In genomic region chr7:6777689-6778088, GRCm38 (mm10) we compare ENCODE assay signal across 8 mouse cellular contexts. TPM values are rescaled to one million over a fixed set of nuclear protein-coding genes. Genes with fewer than 3 reads are reported as not detected.
DNase-seq lines count a peak whose midpoint lies in the region; ATAC-seq and TF ChIP-seq lines count a peak whose summit lies in the region.
"Had no signal": no experiment of that assay in that cellular context is flagged by ENCODE, and none has a peak within 500 bp of the region (broad histone marks: within the 10 kb centered on the region; RNA-seq: fewer than 3 reads in every experiment).

No protein-coding gene starts in this region.

- 10% methylated on average over 4 of the region's 4 CpGs for WGBS in intestine, embryonic 14.5 days
- 27% methylated on average over 4 of the region's 4 CpGs for whole genome bisulfite sequencing in intestine, postnatal 0 days
- WGBS in limb, embryonic 14.5 days = 16% methylated on average over 4 of the region's 4 CpGs

- no peak for TF ChIP-seq CTCF in intestine, postnatal 0 days (IDR thresholded peaks at IDR 0.05; ENCODE audit: low read depth)

- H3K36me3 ChIP-seq in intestine, embryonic 14.5 days (ENCODE audit: control insufficient read depth, insufficient read depth, low read length) = no peaks in the 10 kb centered on the region
- H3K36me3 ChIP-seq in intestine, postnatal 0 days (ENCODE audit: control insufficient read depth, insufficient read depth) = no peaks in the 10 kb centered on the region
- no peaks in the 10 kb centered on the region for H3K36me3 ChIP-seq in limb, embryonic 14.5 days (ENCODE audit: control insufficient read depth, insufficient read depth, low read length)

- no peaks in the 10 kb centered on the region for H3K27me3 ChIP-seq in intestine, embryonic 14.5 days (replicated peaks; ENCODE audit: control insufficient read depth, insufficient read depth, low read length)
- no peaks in the 10 kb centered on the region for H3K27me3 ChIP-seq in intestine, postnatal 0 days (replicated peaks; ENCODE audit: control insufficient read depth, insufficient read depth, low read length)
- H3K27me3 ChIP-seq in limb, embryonic 14.5 days (ENCODE audit: control insufficient read depth, insufficient read depth, low read length) = no peaks in the 10 kb centered on the region

- H3K4me2 ChIP-seq in intestine, embryonic 14.5 days (ENCODE audit: low read length) = no peak overlapping the region
- no peak overlapping the region for H3K4me2 ChIP-seq in intestine, postnatal 0 days (replicated peaks; ENCODE audit: low read depth)
- no peak overlapping the region for H3K4me2 ChIP-seq in limb, embryonic 14.5 days (replicated peaks; ENCODE audit: low read depth, low read length, severe bottlenecking)

- ATAC-seq in intestine, embryonic 14.5 days (replicated peaks; ENCODE audit: low FRiP score, low TSS enrichment, low read depth) = peak; percentile 34; the same call in 1 of the 2 replicates
- ATAC-seq in intestine, postnatal 0 days = no peak
- peak; percentile 16; the same call in 1 of the 2 replicates for ATAC-seq in limb, embryonic 14.5 days (ENCODE audit: low FRiP score, low read depth)

- no peak overlapping the region for H3K9ac ChIP-seq in intestine, embryonic 14.5 days (ENCODE audit: low read length)
- H3K9ac ChIP-seq in intestine, postnatal 0 days (ENCODE audit: low read depth, low read length) = no peak overlapping the region
- no peak overlapping the region for H3K9ac ChIP-seq in limb, embryonic 14.5 days (ENCODE audit: low read depth, low read length, severe bottlenecking)

- TF ChIP-seq POLR2A in limb, embryonic 14.5 days (IDR thresholded peaks at IDR 0.05; ENCODE audit: borderline replicate concordance, extremely low read depth, insufficient read depth, insufficient read length) = no peak

- no peak overlapping the region for H3K4me3 ChIP-seq in intestine, embryonic 14.5 days (ENCODE audit: low read depth, low read length)
- no peak overlapping the region for H3K4me3 ChIP-seq in intestine, postnatal 0 days (ENCODE audit: low read depth, low read length)
- no peak overlapping the region for H3K4me3 ChIP-seq in limb, embryonic 14.5 days (replicated peaks; ENCODE audit: low read length)

- peaks cover 36% of the 10 kb centered on the region for H3K4me1 ChIP-seq in intestine, embryonic 14.5 days (replicated peaks; ENCODE audit: control insufficient read depth, insufficient read depth, low read length)
- no peaks in the 10 kb centered on the region for H3K4me1 ChIP-seq in intestine, postnatal 0 days (replicated peaks; ENCODE audit: control insufficient read depth, insufficient read depth, low read length)
- H3K4me1 ChIP-seq in limb, embryonic 14.5 days (ENCODE audit: control insufficient read depth, insufficient read depth, low read length) = peaks cover 38% of the 10 kb centered on the region

- peak overlapping the region; percentile 75 for H3K27ac ChIP-seq in intestine, embryonic 14.5 days (ENCODE audit: low read depth)
- no peak overlapping the region for H3K27ac ChIP-seq in intestine, postnatal 0 days (ENCODE audit: low read depth, low read length)
- peak overlapping the region; percentile 40 for H3K27ac ChIP-seq in limb, embryonic 14.5 days (replicated peaks; ENCODE audit: low read depth, low read length)

- no peak for DNase-seq in intestine, embryonic 14.5 days (ENCODE audit: low spot score)
- DNase-seq in Muller cell, postnatal 12 days (ENCODE audit: inconsistent ontology term) = peak; percentile 20
- peak; percentile 55 for DNase-seq in embryo, embryonic 10.5 days (ENCODE audit: low spot score)
- peak; percentile 37 for DNase-seq in limb, embryonic 14.5 days (ENCODE audit: low spot score)
- DNase-seq in cerebellum, adult 8-10 months = no peak
- DNase-seq in testis, postnatal 10 days (ENCODE audit: low spot score) = no peak
- DNase-seq: thymus, postnatal 25 days had no signal

- H3K9me3 ChIP-seq in intestine, embryonic 14.5 days (ENCODE audit: control insufficient read depth, low read length) = no peaks in the 10 kb centered on the region
- H3K9me3 ChIP-seq in intestine, postnatal 0 days (ENCODE audit: control insufficient read depth) = no peaks in the 10 kb centered on the region
- no peaks in the 10 kb centered on the region for H3K9me3 ChIP-seq in limb, embryonic 14.5 days (ENCODE audit: control insufficient read depth, low read length)

RNA-seq across cellular contexts. Expression of gene Usp29, which starts 47.3 kb away (rescaled TPM):
- polyA plus RNA-seq in intestine, embryonic 14.5 days (2014; fragmentation: Nextera tagmentation; extraction: Ambion mirVana) = 5.7 and 6.8 TPM in 2 replicates
- polyA plus RNA-seq in intestine, postnatal 0 days (2015; fragmentation: Nextera tagmentation; extraction: Ambion mirVana) = 0.68 and 0.71 TPM in 2 replicates
- polyA plus RNA-seq in limb, embryonic 14.5 days (2012; rRNA removed) = 20.7 and 27.2 TPM in 2 replicates
- 10.7 and 11.9 TPM in 2 replicates for polyA plus RNA-seq in limb, embryonic 14.5 days (2014; fragmentation: Nextera tagmentation; extraction: Ambion mirVana)

RNA-seq across cellular contexts. Expression of gene Peg3, which starts 47.5 kb away (rescaled TPM):
- 151 and 164 TPM in 2 replicates for polyA plus RNA-seq in intestine, embryonic 14.5 days (2014; fragmentation: Nextera tagmentation; extraction: Ambion mirVana)
- polyA plus RNA-seq in intestine, postnatal 0 days (2015; fragmentation: Nextera tagmentation; extraction: Ambion mirVana) = 15.6 and 16.6 TPM in 2 replicates
- polyA plus RNA-seq in limb, embryonic 14.5 days (2012; rRNA removed) = 160 and 178 TPM in 2 replicates
- 244 and 268 TPM in 2 replicates for polyA plus RNA-seq in limb, embryonic 14.5 days (2014; fragmentation: Nextera tagmentation; extraction: Ambion mirVana)

Comparison
In these comparisons a context has a peak if more than half of its experiments do, and no peak if none do; other contexts are left out.
1. DNase-seq: peak in Muller cell, postnatal 12 days (single experiment), embryo, embryonic 10.5 days (single experiment) and limb, embryonic 14.5 days (single experiment); none in intestine, embryonic 14.5 days (single experiment), cerebellum, adult 8-10 months (single experiment) and testis, postnatal 10 days (single experiment).